Mouse (Mus musculus) liver, embryonic 12.5 days (tissue): ENCODE results near the gene Vmn2r-ps130. TPM values are rescaled to one million over a fixed set of nuclear protein-coding genes. Genes with fewer than 3 reads are reported as not detected.
"Not testable (repeated sequence)": the region's sequence is repeated elsewhere in the genome, so short reads cannot be mapped to it uniquely, and the experiment has no call there.

Experiments
- ATAC-seq: fragments of 200-750 bp; cut with Nextera tagmentation; 2 replicates; pipeline ENCODE4 v1.8.0; 2017; ENCODE audit warnings: moderate number of reproducible peaks, mild to moderate bottlenecking, moderate library complexity
- H3K27ac ChIP-seq: fragments of 300-500 bp; sonication (generic); 2 replicates; pipeline ENCODE4 v1.5.1; 2016; ENCODE audit warnings: mild to moderate bottlenecking
- H3K27me3 ChIP-seq: fragments of 300-500 bp; sonication (generic); replicated peaks from 2 replicates; pipeline ENCODE4 v1.6.1; 2016; ENCODE audit warnings: mild to moderate bottlenecking, moderate library complexity
- H3K36me3 ChIP-seq: fragments of 300-500 bp; sonication (generic); 2 replicates; pipeline ENCODE4 v1.6.1; 2016; ENCODE audit warnings: mild to moderate bottlenecking, moderate library complexity
- H3K4me1 ChIP-seq: fragments of 300-500 bp; sonication (generic); 2 replicates; pipeline ENCODE4 v1.6.1; 2016
- H3K4me2 ChIP-seq: fragments of 300-500 bp; sonication (generic); 2 replicates; pipeline ENCODE4 v1.6.1; 2016; ENCODE audit warnings: mild to moderate bottlenecking, moderate library complexity
- H3K4me3 ChIP-seq: fragments of 300-500 bp; sonication (generic); 2 replicates; pipeline ENCODE4 v1.5.1; 2016; ENCODE audit warnings: mild to moderate bottlenecking, moderate library complexity
- H3K9ac ChIP-seq: fragments of 300-500 bp; sonication (generic); 2 replicates; pipeline ENCODE4 v1.6.1; 2016; ENCODE audit warnings: mild to moderate bottlenecking, moderate library complexity
- H3K9me3 ChIP-seq: fragments of 300-500 bp; sonication (generic); replicated peaks from 2 replicates; pipeline ENCODE4 v1.6.1; 2016; ENCODE audit warnings: mild to moderate bottlenecking, moderate library complexity
- WGBS: fragments of 180-500 bp; shearing (Covaris S2); methylation state at CpG from one replicate; pipeline ENCODE4 v1.1.7; 2016; ENCODE audit not compliant: insufficient replicate concordance; 5-methylcytosine and 5-hydroxymethylcytosine counted together
- polyA plus RNA-seq: library from polyadenylated mRNA; unstranded; fragments of >200 nt; fragmentation: Nextera tagmentation; extraction: Ambion mirVana; gene quantifications from 2 replicates; pipeline ENCODE4 v1.2.1, GENCODE M21; 2016

Vmn2r-ps130 gene
- polyA plus RNA-seq: not detected in 2 replicates

DNA sequence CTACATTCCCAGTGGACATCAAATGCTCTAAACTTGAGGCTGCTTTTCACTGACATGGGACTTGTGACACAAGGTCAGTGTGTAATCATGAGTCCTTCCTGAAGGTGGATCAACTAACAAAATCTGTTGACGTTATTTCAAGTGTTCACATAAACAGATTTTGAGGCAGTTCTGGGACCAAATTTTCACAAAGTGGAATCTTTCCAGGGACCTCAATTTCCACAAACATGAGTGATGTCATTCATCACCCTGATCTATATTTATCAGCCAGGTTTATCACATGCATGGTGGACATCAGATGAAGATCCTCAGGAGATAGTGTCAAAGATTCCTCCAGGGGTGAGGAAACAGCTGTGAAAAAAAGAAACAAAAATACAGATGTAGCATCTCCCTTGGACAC is at the start of gene Vmn2r-ps130:
Gene Vmn2r-ps130 (plus strand): TSS at position 301 of the 400 bp plus-strand sequence.
- not testable (repeated sequence) for H3K27ac ChIP-seq, H3K4me3 ChIP-seq, H3K4me2 ChIP-seq, H3K9me3 ChIP-seq, ATAC-seq, H3K9ac ChIP-seq, H3K36me3 ChIP-seq, H3K27me3 ChIP-seq, H3K4me1 ChIP-seq
- 86% methylated on average over 1 of the region's 1 CpGs for WGBS

Other genes with a start within 250 kb of the Vmn2r-ps130 start
- gene Zfp945, start 194.0 kb upstream of the Vmn2r-ps130 start, polyA plus RNA-seq: 3.0 and 3.4 TPM in 2 replicates
- not detected in 2 replicates for gene Vmn2r113, start 118.2 kb upstream of the Vmn2r-ps130 start, polyA plus RNA-seq
- gene Zfp40, start 132.1 kb downstream of the Vmn2r-ps130 start, polyA plus RNA-seq: 2.5 and 2.8 TPM in 2 replicates